Mouse (Mus musculus) heart, postnatal 0 days (tissue): ENCODE results near the gene Gm20503.

ENCODE experiments used
- CTCF ChIP-seq: IDR thresholded peaks from 2 replicates; pipeline ENCODE4 v1.5.1; 2016; ENCODE audit warnings: antibody characterized with exemption, control low read depth, low read depth
- EP300 ChIP-seq: IDR thresholded peaks from 2 replicates; pipeline ENCODE4 v1.6.1; 2016; ENCODE audit warnings: antibody characterized with exemption, low read depth

DNA sequence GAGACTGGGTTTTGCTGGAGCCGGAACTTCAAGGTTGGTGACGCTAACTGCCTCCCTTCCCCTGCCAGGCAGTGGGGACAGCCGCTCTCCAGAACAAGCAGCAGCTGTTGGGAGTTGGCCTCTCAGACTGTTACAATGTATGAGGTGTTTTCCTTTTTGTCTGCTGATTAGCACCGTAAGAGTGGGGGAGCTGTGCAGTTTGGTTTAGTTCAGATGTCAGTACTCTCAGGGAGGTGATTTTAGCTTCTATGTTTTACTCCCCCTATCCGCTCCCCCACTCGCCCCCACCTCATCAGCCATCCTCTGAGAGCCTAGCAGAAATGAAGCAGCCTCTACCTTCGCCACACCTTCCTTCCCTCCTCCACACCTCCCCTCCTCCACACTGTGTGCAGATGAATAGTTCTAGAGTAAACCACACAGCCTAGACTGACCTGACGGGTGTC lies 7.7 kb upstream of the Gm20503 start:
- TF ChIP-seq CTCF: no peak
- no peak for TF ChIP-seq EP300
